Mouse (Mus musculus) testis, postnatal 10 days (tissue): ENCODE results near the gene Ifna2.
A peak's percentile ranks its signal among the peaks of the same experiment; 100 is the strongest.

ENCODE experiments used
- DNase-seq: peaks from one replicate; pipeline ENCODE4 v3.0.0; 2021; ENCODE audit warnings: low spot score

The Ifna2 gene

DNA sequence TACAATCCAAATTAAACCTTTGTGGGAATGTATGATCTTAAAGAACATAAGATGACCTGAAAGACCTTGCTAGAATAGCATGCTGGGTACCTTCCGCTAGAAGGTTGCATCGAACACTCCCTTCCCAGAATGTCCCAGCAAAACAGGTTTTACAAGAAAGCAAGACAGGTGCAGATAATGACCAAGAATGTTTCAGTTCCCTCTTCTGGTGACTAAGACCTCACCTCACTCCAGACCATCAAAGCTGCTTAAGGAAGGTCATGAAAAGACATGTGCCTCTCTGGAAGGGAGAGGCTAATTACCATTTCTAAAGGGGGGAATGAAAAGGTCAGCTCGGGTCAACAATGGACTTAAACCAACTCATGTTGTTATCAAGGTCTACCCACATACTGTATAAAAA is 30.1 kb downstream of the Ifna2 start:
- DNase-seq = no peak

DNA sequence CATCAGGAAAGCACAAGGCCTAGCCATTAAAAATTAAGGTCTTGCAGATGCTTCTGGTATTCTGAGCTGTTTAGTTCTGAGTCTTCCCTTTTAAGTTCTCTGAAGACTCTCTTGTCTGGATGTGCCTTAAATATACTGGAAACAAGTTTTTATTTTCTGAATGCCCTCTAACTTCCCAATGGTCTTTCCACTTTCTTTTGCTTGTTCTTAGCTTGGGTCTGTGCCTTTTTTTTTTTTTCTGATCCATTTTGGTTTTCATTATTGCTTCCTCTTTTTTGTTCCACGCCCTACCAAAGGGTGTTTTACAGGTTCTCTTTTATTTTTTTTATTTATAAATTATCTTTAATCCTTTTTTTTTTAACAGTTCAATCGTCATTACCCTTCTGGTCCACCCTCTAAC is 39.4 kb downstream of the Ifna2 start, which contains the start of gene Ifna13:
Gene Ifna13 (minus strand): TSS at position 101 of the 400 bp plus-strand sequence.
- no peak for DNase-seq

DNA sequence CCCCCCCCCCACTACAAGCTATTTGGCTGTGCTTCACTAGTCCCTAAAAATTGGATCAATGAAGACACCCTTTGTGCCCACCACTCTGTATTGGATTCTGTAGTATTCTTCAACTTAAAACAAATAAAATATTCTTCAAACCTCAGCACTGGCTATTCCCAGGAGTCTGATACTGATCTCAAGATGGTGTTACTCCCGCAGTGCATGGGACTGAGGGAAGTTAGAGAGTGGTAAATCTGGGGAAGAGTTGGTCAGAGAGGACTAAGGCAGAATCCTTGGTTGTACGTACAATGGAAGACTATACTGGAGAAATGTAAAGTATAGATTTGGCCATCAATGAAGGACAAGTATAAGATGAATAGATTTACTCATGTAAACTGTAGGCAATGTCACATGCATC is 41.2 kb downstream of the Ifna2 start:
- no peak for DNase-seq

DNA sequence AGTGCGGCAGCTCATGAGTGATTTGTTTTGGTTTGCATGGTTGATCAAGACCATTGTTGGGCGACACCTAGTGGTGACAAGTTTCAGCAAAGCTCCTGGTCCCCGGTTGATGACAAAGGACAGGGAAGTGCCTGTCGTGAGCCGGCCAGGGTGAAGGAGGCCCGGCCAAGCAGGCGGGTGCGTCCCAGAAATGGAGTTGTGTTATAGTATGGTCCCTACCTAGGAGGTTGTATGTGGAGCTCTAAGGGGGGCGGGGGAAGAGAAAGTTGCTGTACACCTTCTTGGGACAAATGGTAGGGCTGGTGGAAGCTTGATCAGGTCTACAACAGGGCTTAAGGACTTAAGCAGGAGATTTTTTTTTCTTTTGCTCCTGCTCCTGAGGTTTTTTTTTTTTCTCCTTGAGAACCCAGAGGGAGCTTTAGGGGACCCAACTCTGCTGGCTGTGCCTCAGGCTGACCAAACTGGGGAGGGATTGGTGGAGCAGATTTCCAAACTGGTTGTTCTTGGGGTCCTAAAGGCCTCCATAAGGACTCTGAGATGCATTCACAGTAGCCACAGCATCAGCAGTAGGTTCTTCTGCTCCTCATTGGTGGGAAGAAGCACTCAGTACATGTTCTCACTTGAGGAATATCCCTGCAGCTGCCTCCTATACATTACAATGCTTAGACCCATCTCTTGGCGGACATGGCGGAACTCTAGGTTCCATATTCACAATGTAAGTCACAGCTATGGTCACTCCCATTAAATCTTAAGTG is 42.5 kb downstream of the Ifna2 start:
- peak; percentile 100 for DNase-seq

DNA sequence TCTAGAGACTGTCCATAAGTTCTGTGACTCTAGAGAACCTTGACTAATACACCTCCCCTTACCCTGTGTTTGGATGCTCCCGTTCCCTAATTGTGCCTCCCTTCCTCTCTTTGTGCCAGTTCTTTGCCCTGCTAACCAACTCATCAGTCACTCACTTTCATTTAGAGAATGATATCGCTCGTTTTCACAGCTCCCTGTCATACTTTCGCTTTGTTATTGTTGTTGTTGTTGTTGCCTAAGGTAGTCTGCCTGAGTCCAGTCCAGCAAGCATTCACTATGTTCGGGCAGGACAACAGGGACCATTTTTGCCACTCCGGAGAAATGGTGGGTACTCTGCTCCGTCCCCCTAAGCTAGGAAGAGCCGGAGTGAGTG is 43.0 kb downstream of the Ifna2 start:
- no peak for DNase-seq

GRCm38 (mm10) chr4:88634311-88634710 is 49.4 kb downstream of the Ifna2 start, which contains the start of gene C87499:
Gene C87499 (minus strand): TSS chr4:88634411.
- DNase-seq = no peak
